Mouse (Mus musculus) mouse embryonic stem cell (cell line): ENCODE measurements at regions not wholly inside any gene's neighbourhood (a gene's known extent, or its start where the extent isn't known, plus 50 kb on each side); places are given as distances from the start of the nearest gene placed in this dataset.

Experiments
- in situ Hi-C, 2 experiments: fragments of 300-500 bp; cut with MboI; formaldehyde crosslinking; loops; 1 replicate in 1 of 2; 3 replicates in 1 of 2; pipeline ENCODE4 v1.14.3; 2019 to 2020; ENCODE audit warnings: low sequenced_read_pairs in 2 of 2, low pct_unique_long_range_greater_than_20kb in 1 of 2, mixed read lengths in 1 of 2; ENCODE audit not compliant: unreplicated experiment in 1 of 2

DNA sequence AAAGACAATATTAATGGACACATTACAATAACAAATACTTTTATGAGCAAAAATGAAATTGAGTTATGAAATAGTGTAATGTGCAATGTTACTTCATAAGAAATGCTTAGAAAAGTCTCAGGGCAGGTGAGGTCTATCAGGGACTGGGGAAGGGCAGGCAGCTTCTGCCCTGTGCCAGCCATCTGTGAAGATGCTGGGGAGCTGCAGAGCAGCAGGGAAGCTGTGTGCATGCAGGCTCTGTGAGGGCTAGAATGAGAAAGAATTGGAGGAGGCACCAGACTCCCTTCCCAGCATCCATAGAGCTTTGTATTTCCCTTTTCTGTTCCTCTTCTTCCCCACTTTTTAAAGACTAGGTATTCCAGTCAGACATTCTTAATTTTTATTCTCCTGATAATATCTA is 281.8 kb downstream of the Mef2c start:
- in situ Hi-C loops = no loop called here

DNA sequence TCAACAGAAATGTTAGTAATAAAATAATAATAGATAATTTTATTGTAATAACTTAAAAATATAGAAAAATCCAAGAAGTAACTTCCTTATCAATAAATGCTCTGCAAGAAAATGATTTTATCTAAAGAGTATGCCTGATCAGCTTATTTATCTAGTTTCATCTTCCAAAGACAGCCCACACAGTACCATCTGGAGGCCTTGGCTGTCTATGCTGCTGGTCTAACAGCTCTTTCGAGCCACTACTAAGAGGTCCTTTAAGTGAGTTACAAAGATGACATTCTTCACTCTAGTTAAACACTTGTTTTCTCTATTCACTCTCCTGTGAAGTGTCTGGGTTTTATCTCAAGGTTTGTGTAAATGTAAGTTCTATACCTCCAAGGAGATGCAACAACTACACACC is 305.7 kb downstream of the Mef2c start:
- in situ Hi-C loops = no loop called here

DNA sequence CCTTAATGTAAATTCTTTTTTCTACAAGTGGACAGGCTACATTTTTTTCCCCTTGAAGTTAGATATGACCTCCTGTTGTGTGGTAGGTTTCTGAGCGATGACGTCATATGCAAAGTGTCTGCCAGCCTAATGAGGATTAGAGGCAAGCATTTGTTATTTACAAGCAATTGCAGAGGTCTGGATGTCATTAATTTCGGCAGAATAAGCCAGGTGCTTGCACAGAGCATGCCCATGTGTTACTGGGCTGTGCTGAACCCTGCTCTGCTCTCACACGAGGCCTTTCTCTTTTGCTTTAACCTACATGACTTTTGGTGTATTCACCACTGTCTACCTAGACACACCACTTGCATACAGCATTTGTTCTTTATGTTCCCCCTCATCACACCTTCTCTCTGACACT is 316.5 kb downstream of the Mef2c start:
- in situ Hi-C loops = no loop called here

DNA sequence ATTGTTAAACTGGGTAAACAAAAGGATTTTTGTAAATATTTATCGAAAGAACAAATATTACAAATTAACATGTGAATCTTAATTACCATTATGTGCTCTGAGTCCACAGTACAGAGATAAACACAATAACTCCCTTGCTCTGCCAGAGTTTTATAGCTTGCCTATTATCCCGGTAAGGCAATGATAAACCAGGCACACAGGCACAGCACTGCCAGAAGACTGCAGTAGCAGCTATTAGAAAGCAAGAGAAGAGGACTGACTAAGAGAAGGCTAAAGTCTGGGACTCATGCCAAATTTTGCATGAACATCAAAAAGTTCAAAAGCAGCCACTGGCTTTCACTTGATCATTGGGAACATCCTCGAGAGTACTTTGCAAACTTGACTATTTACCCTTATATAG is 316.9 kb downstream of the Mef2c start:
- in situ Hi-C loops = no loop called here

DNA sequence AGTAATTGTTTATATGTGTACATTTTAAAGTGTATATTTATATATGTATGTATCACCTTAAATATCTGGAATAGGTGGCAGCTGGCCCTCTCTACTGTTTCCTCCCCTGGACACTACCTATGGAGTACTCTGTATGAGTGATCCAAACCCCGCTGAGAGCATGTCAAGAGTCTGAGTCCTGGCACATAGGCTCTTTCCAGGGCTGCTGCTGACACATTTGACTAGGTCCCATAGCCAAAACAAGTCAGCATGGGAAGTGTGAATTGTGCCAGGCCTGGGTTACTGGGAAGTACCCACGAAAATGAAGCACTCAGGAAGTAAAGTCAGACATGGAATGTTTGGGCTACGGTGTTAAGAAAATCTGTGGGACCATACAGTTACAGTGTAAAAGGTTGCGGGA is 321.1 kb downstream of the Mef2c start:
- in situ Hi-C loops = no loop called here

DNA sequence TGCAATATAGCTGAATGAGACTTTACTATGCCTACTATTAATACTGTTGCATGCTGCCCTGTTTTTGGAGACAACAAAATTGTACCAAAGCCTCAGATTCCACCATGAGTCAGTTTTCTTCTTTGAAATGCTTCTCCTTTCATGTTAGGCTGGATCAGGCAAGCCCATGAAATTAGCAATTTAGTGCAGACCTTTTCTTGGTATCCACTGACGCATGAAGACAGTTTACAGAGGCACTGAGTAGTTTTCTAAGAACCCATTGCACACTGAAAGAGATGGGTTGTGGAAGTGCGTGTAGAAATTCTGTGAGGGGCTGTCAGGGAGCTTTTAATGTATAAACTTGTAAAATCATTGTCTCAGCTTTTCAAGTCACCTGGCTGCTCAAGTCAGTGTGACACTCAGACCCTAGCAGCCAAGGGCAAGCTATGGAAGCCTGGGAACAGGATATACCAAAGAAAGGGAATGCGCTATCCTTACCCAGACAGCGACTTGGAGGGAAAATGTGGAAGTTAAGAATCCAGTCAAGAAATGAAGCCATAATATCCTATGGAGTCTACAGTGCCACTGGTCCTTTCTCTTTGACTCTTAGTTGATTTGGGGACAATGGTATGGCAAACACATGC is 323.1 kb downstream of the Mef2c start:
- in situ Hi-C loops = no loop called here

DNA sequence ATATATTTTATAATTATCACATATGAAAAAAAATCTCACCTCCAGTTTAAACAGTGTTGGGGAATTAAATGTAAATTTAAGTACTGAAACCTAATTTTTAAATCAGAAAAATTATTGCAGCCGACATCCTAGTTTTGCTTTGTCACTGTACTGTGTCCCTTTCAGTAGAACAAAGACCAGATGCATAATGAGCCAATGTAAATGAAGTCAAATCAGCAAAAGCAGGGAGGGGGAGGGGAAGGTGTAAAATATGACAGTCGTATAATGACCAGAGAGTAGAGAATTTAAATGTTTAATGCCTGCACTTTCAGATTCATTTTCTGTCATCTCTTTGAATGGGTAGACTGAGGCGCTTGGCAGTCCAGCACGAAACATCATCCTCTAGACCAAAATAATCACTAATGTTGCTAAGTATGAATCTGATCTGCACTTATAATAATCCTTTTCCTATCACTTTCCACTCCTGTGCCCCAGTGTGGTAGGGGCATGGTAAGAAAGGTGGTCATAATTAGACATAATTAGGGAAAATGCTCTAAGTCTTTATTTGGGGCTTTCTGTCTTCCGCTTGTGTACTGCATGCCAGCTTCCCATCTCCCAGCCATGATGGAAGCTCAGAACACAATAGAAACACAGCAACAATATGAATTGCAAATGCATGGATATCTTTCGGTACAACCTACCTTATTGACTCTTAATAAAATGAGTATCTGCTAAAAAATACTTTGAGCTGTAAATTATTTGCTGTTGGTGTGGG is 356.0 kb upstream of the Tmem161b start:
- in situ Hi-C loops = no loop called here

DNA sequence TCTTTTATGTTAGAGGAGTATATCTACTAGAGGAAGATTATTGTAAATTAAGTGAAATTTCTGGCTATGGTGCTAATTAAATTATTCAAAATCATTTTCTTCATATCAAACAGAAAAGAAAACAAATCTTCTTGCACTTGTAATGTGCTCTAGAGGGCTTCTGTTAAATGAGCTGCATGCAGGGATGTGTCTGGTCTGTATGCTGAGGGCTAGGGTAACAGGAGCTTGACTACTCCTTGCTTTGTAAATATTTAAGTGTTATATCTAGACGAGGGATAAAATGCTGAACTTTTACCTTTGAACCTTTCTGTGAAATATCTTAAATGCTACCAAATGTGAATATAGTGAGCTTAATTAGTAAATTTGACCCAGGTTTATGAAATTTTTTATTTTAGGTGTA is 354.9 kb upstream of the Tmem161b start:
- in situ Hi-C loops = no loop called here

DNA sequence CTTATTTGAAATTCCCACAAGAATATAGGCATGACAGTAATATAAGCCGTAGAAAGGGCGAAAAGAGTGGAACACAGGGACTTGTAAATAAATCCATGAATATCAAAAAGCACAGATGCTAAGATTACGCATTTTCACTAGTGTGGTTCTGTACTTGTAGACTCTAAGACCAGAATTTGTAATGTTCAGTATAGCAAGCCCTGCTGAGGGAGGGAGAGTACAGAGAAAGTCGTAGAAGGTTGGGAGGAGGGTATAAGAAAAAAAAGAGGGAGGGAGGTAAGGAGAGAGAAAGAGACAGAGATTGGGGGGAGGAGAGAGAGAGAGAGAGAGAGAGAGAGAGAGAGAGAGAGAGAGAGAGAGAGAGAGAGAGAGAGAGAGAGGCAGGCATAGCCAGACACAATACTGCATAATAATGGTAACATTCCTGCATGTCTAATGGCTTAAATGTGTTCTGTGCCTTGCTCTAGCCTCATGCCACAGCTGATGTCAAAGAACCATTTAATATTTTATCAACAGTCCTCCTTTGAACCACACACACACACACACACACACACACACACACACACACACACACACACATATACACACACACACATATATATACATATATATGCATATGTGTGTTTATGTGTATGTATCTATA is 354.1 kb upstream of the Tmem161b start:
- in situ Hi-C loops = no loop called here

DNA sequence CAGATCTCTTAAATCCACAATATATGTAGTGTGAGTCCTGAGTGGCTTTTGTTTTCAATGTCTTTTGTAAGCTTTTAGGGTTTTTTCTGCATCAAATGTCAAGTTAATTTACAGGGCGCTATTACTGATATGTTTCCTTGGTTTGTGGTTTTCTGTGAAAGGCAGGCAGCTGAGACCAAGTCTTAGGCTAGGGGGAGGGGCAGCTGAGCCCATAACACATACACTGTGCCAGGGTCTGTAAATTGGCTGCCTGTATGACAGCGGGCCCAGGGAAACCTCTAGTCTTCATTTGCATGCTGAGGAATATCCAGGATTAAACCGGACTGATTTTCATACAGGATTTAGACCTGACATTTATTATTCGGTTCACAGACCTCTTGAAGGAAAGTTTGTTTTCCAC is 353.2 kb upstream of the Tmem161b start:
- in situ Hi-C loops = no loop called here

DNA sequence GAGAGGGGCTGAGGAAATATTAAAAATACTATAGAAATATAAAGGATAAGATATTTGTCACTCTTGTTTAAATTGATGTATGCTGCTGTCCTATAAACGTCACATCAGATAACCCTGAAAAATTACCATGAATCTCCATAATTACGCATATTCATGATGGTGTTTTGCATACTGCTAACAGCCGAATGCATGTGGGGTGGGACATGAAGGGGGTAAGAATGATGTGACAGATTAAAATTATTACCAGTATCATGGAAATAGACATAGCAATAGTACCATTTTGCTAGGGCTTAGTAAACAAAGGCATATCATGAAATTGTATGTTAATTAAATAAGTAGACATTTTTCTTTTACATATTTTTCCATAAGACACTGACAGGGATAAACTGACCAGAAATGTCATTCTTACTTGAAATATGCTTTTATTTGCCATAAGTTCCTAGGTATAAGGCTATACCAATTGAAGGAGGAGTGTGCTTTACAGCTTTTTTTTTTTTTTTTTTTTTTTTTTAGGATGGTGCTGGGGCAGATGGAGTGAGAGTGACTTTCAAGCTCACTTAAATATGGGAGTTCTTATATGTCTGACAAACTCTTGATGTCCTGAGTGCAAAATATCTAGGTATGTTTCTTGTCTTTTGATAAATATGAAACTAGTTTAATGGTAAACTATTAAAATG is 349.8 kb upstream of the Tmem161b start:
- in situ Hi-C loops = no loop called here

DNA sequence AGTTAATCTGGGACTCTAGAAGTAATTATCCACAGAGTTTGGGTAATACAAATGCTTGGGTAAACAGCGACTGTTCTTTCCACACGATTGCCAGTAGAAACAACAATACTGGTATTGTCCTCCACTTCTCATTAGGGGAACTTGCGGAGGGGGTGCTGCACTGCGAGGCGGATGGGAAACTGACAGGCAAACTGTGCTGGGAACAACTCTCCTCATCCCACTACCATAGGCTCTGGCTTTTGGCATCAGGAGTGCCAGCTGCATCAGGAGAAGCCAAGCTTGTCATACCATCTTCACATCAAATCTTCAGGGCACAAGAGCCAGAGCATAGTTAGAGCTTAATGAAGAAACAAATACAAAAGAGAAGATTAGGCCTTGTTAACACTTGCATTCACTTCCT is 349.2 kb upstream of the Tmem161b start:
- in situ Hi-C loops = no loop called here

DNA sequence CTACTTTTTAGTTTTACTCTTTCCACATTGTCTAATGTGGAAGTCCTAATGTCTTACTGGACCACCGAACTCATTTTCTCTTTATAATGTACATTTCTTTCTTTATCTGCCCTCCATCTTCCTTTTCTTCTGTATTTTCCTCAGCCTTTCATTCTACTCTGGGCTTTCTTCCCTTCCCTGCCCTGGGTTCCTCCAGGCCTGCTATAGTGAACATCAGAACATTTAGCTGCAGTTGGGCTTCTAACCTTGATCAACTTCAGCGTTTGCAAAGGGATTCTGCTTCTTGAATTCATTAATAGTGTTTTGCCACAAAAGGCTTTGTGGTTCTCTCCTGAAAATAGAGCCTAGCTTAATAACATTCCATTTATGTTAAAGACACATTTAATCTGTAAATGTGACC is 342.5 kb upstream of the Tmem161b start:
- in situ Hi-C loops = no loop called here

DNA sequence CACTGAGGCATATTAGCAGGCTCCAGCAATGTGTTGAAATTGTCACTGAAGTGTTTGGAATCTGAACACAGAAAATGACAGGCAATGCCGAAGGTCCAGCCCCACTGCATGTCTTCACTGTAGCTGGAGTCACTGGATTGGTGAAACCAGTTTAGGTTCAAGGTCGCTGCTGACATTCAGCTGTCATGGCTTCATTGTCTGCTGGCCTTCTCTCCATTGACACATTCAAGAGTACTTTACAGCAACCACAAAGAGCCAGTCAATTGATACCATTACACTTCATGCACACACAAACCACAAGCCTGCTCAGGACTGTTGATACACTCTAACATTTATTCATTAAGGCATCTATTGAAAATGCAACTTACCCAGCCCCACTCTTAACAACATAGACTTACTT is 341.8 kb upstream of the Tmem161b start:
- in situ Hi-C loops = no loop called here

DNA sequence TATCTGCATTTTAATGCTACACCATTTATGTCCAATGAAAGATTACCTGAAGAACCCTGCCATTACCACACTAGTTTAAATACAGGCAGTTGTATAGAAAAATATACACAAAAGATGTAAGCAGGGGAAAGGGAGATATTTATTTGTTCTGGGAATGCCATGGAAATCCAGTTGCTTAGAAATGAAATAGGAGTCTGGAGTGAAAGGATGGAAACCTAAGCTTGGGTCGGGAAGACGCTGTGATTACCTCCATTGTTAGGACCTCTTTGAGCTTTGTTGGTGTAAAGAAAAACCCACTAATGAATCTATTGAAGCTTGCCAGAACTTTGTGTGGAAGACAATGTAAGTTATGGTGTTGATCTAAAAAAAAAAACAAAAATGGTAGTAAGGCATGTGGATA is 341.3 kb upstream of the Tmem161b start:
- in situ Hi-C loops = no loop called here

DNA sequence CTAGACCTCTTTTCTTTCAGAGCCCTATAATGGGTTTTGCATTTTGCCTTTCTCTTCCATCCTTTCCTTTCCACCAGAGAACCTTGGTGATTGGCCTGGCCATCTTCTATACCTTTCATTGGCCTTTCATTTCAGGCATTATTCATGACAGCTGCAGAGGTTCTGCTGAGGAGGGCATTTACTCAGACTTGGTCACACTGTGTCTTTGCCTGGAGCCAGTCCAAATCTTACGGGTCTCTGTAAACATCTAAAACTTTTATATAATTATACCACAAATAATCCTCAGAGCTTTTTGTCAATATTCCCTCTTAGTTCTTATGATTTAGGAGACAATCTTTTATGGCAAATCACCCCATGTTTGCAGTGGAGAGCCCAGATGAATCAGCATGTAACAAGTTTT is 339.3 kb upstream of the Tmem161b start:
- in situ Hi-C loops = no loop called here

DNA sequence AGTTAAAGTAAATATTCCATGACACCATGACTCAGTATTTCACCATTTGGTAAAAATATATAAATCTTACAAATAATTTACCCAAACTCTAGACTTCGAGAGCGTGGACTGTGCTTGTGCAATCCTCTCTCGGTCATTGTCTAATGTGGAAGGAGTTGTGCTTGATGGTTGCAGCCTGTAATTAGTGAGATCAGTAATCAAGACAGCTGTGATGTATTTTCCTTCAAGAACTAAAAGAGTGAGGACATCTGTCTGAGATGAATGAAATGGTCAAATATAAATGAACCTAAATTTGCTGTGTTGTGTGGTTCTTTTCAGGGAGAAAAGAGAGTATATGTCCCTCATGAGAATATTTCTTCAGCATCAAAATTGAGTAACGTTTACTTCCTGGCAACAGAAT is 338.3 kb upstream of the Tmem161b start:
- in situ Hi-C loops = no loop called here

DNA sequence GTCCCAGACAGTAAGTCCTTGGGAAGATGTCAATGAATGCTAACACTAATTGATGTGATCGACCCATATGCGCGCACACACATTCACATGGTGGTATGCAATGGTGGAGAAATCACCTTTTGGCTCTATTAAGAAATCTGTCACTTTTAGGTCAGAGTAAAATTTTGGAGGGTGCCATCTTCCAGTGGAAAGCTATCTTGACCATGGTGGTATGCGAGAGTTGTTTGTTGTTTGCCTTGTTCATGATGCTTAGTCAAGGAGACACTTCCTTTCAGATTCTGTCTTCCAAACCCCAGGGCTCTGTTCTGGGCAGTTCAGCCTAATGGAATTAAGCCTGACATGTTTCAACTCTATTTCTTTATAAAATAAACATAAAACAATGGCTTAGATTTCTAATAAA is 337.9 kb upstream of the Tmem161b start:
- in situ Hi-C loops = no loop called here

DNA sequence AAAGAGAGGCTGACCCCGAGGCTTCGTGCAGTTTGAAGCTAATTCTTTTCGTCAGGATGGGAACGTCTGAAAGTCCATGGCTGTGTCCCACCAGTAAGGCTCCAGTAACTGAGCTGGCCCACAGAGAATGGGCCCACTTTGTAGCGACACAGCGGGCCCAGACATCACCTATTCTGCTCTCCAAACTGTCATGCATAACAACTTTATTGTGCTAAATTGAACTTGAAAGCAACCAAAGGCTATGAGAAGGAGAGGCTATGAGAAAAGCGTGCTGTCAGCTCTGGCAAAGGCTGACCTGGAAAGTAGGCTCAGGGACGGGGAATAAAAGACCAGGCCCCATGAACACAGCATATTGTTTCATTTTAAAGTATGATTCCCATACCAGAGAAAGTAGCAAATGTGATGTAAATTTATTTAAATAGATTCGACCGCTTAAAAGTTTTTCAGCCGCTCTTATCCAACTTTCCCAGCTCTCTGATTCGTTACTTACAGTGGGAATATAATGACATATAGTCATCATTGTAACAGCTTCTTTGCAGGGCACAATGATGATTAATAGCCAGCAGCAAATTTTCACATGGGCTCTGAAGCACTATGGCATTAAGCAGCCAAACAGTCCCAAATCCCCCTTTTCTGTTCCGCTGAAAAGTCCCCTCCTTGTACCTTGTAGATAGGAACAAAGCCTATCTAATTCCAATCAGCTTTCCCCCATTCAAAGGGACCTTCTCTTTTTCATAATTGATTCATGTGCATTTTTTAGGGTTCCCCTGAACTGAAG is 337.1 kb upstream of the Tmem161b start:
- in situ Hi-C loops = no loop called here
